Mouse (Mus musculus) forebrain, embryonic 16.5 days (tissue): ENCODE data around the gene Hsf2bp. TPM values are rescaled to one million over a fixed set of nuclear protein-coding genes. Genes with fewer than 3 reads are reported as not detected.

Experiments used
- ATAC-seq: fragments of 200-750 bp; cut with Nextera tagmentation; 2 replicates; pipeline ENCODE4 v1.8.0; 2017; ENCODE audit warnings: mild to moderate bottlenecking, moderate library complexity
- H3K27ac ChIP-seq: fragments of 300-500 bp; sonication (generic); 2 replicates; pipeline ENCODE4 v1.5.1; 2014; ENCODE audit warnings: low read length, control low read depth
- H3K27me3 ChIP-seq: fragments of 300-500 bp; sonication (generic); replicated peaks from 2 replicates; pipeline ENCODE4 v1.6.1; 2014; ENCODE audit warnings: low read length; ENCODE audit not compliant: control insufficient read depth, insufficient read depth
- H3K36me3 ChIP-seq: fragments of 300-500 bp; sonication (generic); 2 replicates; pipeline ENCODE4 v1.6.1; 2014; ENCODE audit not compliant: control insufficient read depth, insufficient read depth
- H3K4me1 ChIP-seq: fragments of 300-500 bp; sonication (generic); replicated peaks from 2 replicates; pipeline ENCODE4 v1.6.1; 2014; ENCODE audit warnings: low read length; ENCODE audit not compliant: control insufficient read depth, insufficient read depth
- H3K4me2 ChIP-seq: fragments of 300-500 bp; sonication (generic); 2 replicates; pipeline ENCODE4 v1.6.1; 2014; ENCODE audit warnings: mild to moderate bottlenecking, low read length, control low read depth
- H3K4me3 ChIP-seq: fragments of 300-500 bp; sonication (generic); replicated peaks from 2 replicates; pipeline ENCODE4 v1.5.1; 2014; ENCODE audit warnings: mild to moderate bottlenecking, low read length, control low read depth
- H3K9ac ChIP-seq: fragments of 300-500 bp; sonication (generic); replicated peaks from 2 replicates; pipeline ENCODE4 v1.6.1; 2014; ENCODE audit warnings: low read depth, low read length, control low read depth
- H3K9me3 ChIP-seq: fragments of 300-500 bp; sonication (generic); 2 replicates; pipeline ENCODE4 v1.6.1; 2016; ENCODE audit warnings: low read length; ENCODE audit not compliant: control insufficient read depth
- WGBS: fragments of 180-500 bp; shearing (Covaris S2); extraction: QIAGEN DNeasy Blood & Tissue Kit; methylation state at CpG from one replicate; pipeline ENCODE4 v1.1.7; 2014; 5-methylcytosine and 5-hydroxymethylcytosine counted together
- polyA plus RNA-seq: library from polyadenylated mRNA; unstranded; fragments of >200 nt; fragmentation: Nextera tagmentation; extraction: Ambion mirVana; gene quantifications from 2 replicates; pipeline ENCODE4 v1.2.1, GENCODE M21; 2015

Hsf2bp gene
- polyA plus RNA-seq, 1 experiment from 2014 or later: 0.84 TPM

DNA sequence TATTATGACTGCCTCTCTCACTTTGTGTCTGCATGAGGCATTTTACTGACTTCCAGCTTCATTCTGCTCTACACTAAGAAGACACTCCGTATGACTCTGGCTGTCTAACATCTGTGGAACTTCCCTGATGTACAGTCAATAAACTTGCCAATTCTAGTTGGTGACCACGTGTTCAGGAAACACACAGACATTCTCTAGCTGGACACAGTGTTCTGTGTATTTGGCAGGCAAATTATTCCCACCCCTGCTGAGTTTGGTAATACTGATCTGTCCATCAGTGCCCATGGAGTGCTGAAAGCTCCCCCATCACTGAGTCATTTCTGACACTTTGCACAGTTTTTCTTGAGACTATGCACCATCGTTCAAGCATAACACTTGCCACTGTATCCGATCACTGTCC, 56.3 kb downstream of the Hsf2bp start:
- H3K4me3 ChIP-seq: no peak overlapping the region
- H3K9ac ChIP-seq: no peak overlapping the region
- no peaks in the 10 kb centered on the region for H3K36me3 ChIP-seq
- no peak overlapping the region for H3K27ac ChIP-seq
- no peaks in the 10 kb centered on the region for H3K27me3 ChIP-seq
- WGBS: 73% methylated on average over 4 of the region's 4 CpGs
- H3K4me2 ChIP-seq: no peak overlapping the region
- no peaks in the 10 kb centered on the region for H3K4me1 ChIP-seq
- H3K9me3 ChIP-seq: no peaks in the 10 kb centered on the region
- ATAC-seq: no peak

DNA sequence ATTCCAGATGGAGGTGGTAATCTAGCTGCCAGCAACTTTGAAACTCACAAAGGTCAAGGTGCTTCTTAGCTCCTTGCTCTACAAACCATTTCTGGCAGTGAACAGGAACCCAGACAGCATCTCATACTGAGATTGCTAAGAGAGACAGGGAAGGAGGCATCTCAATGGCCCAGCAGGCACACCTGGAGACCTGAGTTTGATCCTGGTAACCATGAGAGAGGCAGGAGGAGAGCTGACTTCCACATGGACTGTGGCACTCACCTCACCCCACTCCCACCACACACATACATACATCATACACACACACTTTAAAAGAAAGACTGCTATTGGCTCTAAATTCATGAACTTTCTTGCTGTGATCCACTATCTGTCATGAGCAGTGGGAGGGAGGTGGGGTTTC, 59.0 kb downstream of the Hsf2bp start:
- H3K27ac ChIP-seq: no peak overlapping the region
- no peak overlapping the region for H3K4me2 ChIP-seq
- no peaks in the 10 kb centered on the region for H3K36me3 ChIP-seq
- H3K27me3 ChIP-seq: no peaks in the 10 kb centered on the region
- H3K9me3 ChIP-seq: no peaks in the 10 kb centered on the region
- H3K9ac ChIP-seq: no peak overlapping the region
- no peaks in the 10 kb centered on the region for H3K4me1 ChIP-seq
- no peak overlapping the region for H3K4me3 ChIP-seq
- no peak for ATAC-seq

GRCm38 (mm10) chr17:31976501-31976900, 59.6 kb downstream of the Hsf2bp start:
- no peak overlapping the region for H3K4me2 ChIP-seq
- no peak for ATAC-seq
- no peaks in the 10 kb centered on the region for H3K9me3 ChIP-seq
- H3K27ac ChIP-seq: no peak overlapping the region
- no peaks in the 10 kb centered on the region for H3K36me3 ChIP-seq
- no peak overlapping the region for H3K9ac ChIP-seq
- no peaks in the 10 kb centered on the region for H3K4me1 ChIP-seq
- H3K27me3 ChIP-seq: no peaks in the 10 kb centered on the region
- H3K4me3 ChIP-seq: no peak overlapping the region
- WGBS: 74% methylated on average over 6 of the region's 6 CpGs

DNA sequence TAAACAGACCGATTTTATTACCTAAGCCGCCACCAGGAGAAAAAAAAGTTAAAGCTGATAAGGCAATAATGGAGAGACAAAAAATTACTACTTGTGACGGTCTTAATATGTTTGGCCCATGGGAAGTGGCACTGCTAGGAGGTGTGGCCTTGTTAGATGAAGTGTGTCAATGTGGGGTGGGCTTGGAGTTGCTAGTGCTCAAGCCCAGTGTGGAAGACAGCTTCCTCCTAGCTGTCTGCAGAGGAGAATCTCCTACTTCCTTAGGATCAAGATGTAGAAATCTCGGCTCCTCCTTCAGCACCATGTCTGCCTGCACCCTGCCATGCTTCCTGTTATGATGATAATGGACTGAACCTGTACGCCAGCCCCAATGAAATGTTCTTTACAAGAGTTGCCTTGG, 61.5 kb downstream of the Hsf2bp start:
- WGBS: 80% methylated on average over 5 of the region's 5 CpGs
- Histone ChIP-seq H3K27ac (no peak overlapping the region), H3K36me3 (no peaks in the 10 kb centered on the region), H3K27me3 (no peaks in the 10 kb centered on the region), H3K9me3 (no peaks in the 10 kb centered on the region), H3K4me2 (no peak overlapping the region), H3K9ac (no peak overlapping the region), H3K4me1 (no peaks in the 10 kb centered on the region), H3K4me3 (no peak overlapping the region)
- no peak for ATAC-seq

GRCm38 (mm10) chr17:31973664-31974230, 62.4 kb downstream of the Hsf2bp start:
- Histone ChIP-seq H3K27me3 (no peaks in the 10 kb centered on the region), H3K4me2 (no peak overlapping the region), H3K9ac (no peak overlapping the region), H3K4me3 (no peak overlapping the region), H3K4me1 (no peaks in the 10 kb centered on the region), H3K27ac (peak overlapping the region; percentile 53), H3K9me3 (no peaks in the 10 kb centered on the region), H3K36me3 (no peaks in the 10 kb centered on the region)
- peak; percentile 49; the same call in 1 of the 2 replicates for ATAC-seq
- WGBS: 74% methylated on average over 7 of the region's 7 CpGs

GRCm38 (mm10) chr17:31970890-31971289, 65.3 kb downstream of the Hsf2bp start:
- H3K4me3 ChIP-seq: no peak overlapping the region
- 92% methylated on average over 2 of the region's 2 CpGs for WGBS
- no peaks in the 10 kb centered on the region for H3K4me1 ChIP-seq
- H3K4me2 ChIP-seq: no peak overlapping the region
- no peak overlapping the region for H3K27ac ChIP-seq
- no peaks in the 10 kb centered on the region for H3K27me3 ChIP-seq
- ATAC-seq: no peak
- no peaks in the 10 kb centered on the region for H3K36me3 ChIP-seq
- no peaks in the 10 kb centered on the region for H3K9me3 ChIP-seq
- no peak overlapping the region for H3K9ac ChIP-seq

DNA sequence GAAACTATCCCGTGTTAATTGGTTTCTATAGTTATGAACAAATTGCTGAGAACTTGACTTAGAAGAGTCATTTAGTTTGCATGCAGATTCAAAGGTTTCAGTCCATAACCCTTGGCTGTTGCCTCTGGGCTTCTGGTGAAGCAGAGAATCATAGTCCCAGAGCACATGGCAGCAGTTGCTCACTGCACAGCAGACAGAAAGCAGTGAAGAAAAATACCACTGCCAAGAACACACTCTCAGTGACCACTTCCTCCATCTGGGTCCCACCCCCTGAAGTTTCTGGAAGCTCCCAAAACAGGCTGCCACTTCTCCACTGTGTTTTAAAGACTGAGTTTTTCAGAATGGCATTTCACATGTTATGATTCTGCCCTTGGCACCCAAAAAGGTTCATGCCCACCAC, 67.3 kb downstream of the Hsf2bp start:
- Histone ChIP-seq H3K9me3 (no peaks in the 10 kb centered on the region), H3K4me1 (no peaks in the 10 kb centered on the region), H3K27ac (no peak overlapping the region), H3K36me3 (no peaks in the 10 kb centered on the region), H3K4me2 (no peak overlapping the region), H3K9ac (no peak overlapping the region), H3K4me3 (no peak overlapping the region), H3K27me3 (no peaks in the 10 kb centered on the region)
- 84% methylated on average over 1 of the region's 1 CpGs for WGBS
- ATAC-seq: no peak

- Histone ChIP-seq H3K4me2 (no peak overlapping the region), H3K36me3 (no peaks in the 10 kb centered on the region), H3K4me1 (no peaks in the 10 kb centered on the region), H3K27ac (no peak overlapping the region), H3K27me3 (no peaks in the 10 kb centered on the region), H3K9me3 (no peaks in the 10 kb centered on the region), H3K4me3 (no peak overlapping the region), H3K9ac (no peak overlapping the region)
- WGBS: 89% methylated on average over 4 of the region's 4 CpGs
- ATAC-seq: peak; percentile 38; the same call in 1 of the 2 replicates
Observed at GRCm38 (mm10) chr17:31967311-31967710, 68.8 kb downstream of the Hsf2bp start.

GRCm38 (mm10) chr17:31966566-31966965, 69.6 kb downstream of the Hsf2bp start:
- no peaks in the 10 kb centered on the region for H3K9me3 ChIP-seq
- no peaks in the 10 kb centered on the region for H3K27me3 ChIP-seq
- no peaks in the 10 kb centered on the region for H3K36me3 ChIP-seq
- no peak overlapping the region for H3K4me2 ChIP-seq
- no peak overlapping the region for H3K27ac ChIP-seq
- ATAC-seq: no peak
- no peak overlapping the region for H3K9ac ChIP-seq
- WGBS: 84% methylated on average over 1 of the region's 1 CpGs
- no peaks in the 10 kb centered on the region for H3K4me1 ChIP-seq
- no peak overlapping the region for H3K4me3 ChIP-seq

- Histone ChIP-seq H3K4me2 (no peak overlapping the region), H3K9ac (no peak overlapping the region), H3K27me3 (no peaks in the 10 kb centered on the region), H3K4me1 (no peaks in the 10 kb centered on the region), H3K4me3 (no peak overlapping the region), H3K27ac (no peak overlapping the region), H3K9me3 (no peaks in the 10 kb centered on the region), H3K36me3 (no peaks in the 10 kb centered on the region)
- ATAC-seq: no peak
- 55% methylated on average over 2 of the region's 2 CpGs for WGBS
Observed at GRCm38 (mm10) chr17:31965623-31966022, 70.5 kb downstream of the Hsf2bp start.
